Mouse (Mus musculus): ENCODE results near the gene Msl3l2. TPM values are rescaled to one million over a fixed set of nuclear protein-coding genes. Genes with fewer than 3 reads are reported as not detected.

The Msl3l2 gene
- total and polyA plus RNA-seq, 3 experiments = 0.94 to 2.4 (median 1.9) TPM

- no peak overlapping the region for H3K27ac ChIP-seq
- H3K79me2 ChIP-seq (replicated peaks; ENCODE audit: control insufficient read depth, insufficient read depth, low read length) = no peaks in the 10 kb centered on the region
- 98% methylated on average over 1 of the region's 1 CpGs for WGBS
- intact Hi-C loops (cut with DNase I) = no loop called here
- TF ChIP-seq CTCF (IDR thresholded peaks at IDR 0.05) = peak; percentile 15; the same call in 1 of the 2 replicates
- no peak for TF ChIP-seq POLR2A (IDR thresholded peaks at IDR 0.05; ENCODE audit: insufficient read depth, low read depth, low read length)
- TF ChIP-seq EP300 (IDR thresholded peaks at IDR 0.05; ENCODE audit: insufficient read depth, low read depth, low read length) = no peak
- H3K9ac ChIP-seq (ENCODE audit: low read depth, low read length) = no peak overlapping the region
- no peak for DNase-seq
- no peaks in the 10 kb centered on the region for H3K27me3 ChIP-seq (ENCODE audit: control insufficient read depth, insufficient read depth, low read length)
- no peak overlapping the region for H3K4me3 ChIP-seq
- no peaks in the 10 kb centered on the region for H3K36me3 ChIP-seq (ENCODE audit: control insufficient read depth, insufficient read depth, low read length)
- no peaks in the 10 kb centered on the region for H3K4me1 ChIP-seq (ENCODE audit: control insufficient read depth, insufficient read depth, low read length)
Measured at GRCm38 (mm10) chr10:56126972-56127371, 20.3 kb downstream of the Msl3l2 start.

GRCm38 (mm10) chr10:56129642-56130041 lies 22.9 kb downstream of the Msl3l2 start:
- TF ChIP-seq POLR2A (IDR thresholded peaks at IDR 0.05; ENCODE audit: insufficient read depth, low read depth, low read length) (no peak), EP300 (IDR thresholded peaks at IDR 0.05; ENCODE audit: insufficient read depth, low read depth, low read length) (no peak), CTCF (IDR thresholded peaks at IDR 0.05) (no peak)
- H3K4me1 ChIP-seq (ENCODE audit: control insufficient read depth, insufficient read depth, low read length) = no peaks in the 10 kb centered on the region
- H3K27ac ChIP-seq = no peak overlapping the region
- no peak for DNase-seq
- no peaks in the 10 kb centered on the region for H3K27me3 ChIP-seq (ENCODE audit: control insufficient read depth, insufficient read depth, low read length)
- no peaks in the 10 kb centered on the region for H3K36me3 ChIP-seq (ENCODE audit: control insufficient read depth, insufficient read depth, low read length)
- H3K9ac ChIP-seq (ENCODE audit: low read depth, low read length) = no peak overlapping the region
- 84% methylated on average over 2 of the region's 2 CpGs for WGBS
- intact Hi-C loops (cut with DNase I) = no loop called here
- no peaks in the 10 kb centered on the region for H3K79me2 ChIP-seq (replicated peaks; ENCODE audit: control insufficient read depth, insufficient read depth, low read length)
- H3K4me3 ChIP-seq = no peak overlapping the region

- WGBS = 93% methylated on average over 5 of the region's 5 CpGs
- H3K36me3 ChIP-seq (ENCODE audit: control insufficient read depth, insufficient read depth, low read length) = no peaks in the 10 kb centered on the region
- TF ChIP-seq CTCF (IDR thresholded peaks at IDR 0.05) = no peak
- H3K27ac ChIP-seq = no peak overlapping the region
- intact Hi-C loops (cut with DNase I) = no loop called here
- H3K27me3 ChIP-seq (ENCODE audit: control insufficient read depth, insufficient read depth, low read length) = no peaks in the 10 kb centered on the region
- DNase-seq = no peak
- H3K4me3 ChIP-seq = no peak overlapping the region
- H3K9ac ChIP-seq (ENCODE audit: low read depth, low read length) = no peak overlapping the region
- H3K4me1 ChIP-seq (ENCODE audit: control insufficient read depth, insufficient read depth, low read length) = no peaks in the 10 kb centered on the region
- H3K79me2 ChIP-seq (replicated peaks; ENCODE audit: control insufficient read depth, insufficient read depth, low read length) = no peaks in the 10 kb centered on the region
Measured at GRCm38 (mm10) chr10:56137191-56137590, 30.5 kb downstream of the Msl3l2 start.

GRCm38 (mm10) chr10:56148920-56149319 lies 42.2 kb downstream of the Msl3l2 start:
- Histone ChIP-seq H3K36me3 (ENCODE audit: control insufficient read depth, insufficient read depth, low read length) (no peaks in the 10 kb centered on the region), H3K27ac (no peak overlapping the region), H3K27me3 (ENCODE audit: control insufficient read depth, insufficient read depth, low read length) (no peaks in the 10 kb centered on the region), H3K79me2 (replicated peaks; ENCODE audit: control insufficient read depth, insufficient read depth, low read length) (no peaks in the 10 kb centered on the region), H3K9ac (ENCODE audit: low read depth, low read length) (no peak overlapping the region), H3K4me1 (ENCODE audit: control insufficient read depth, insufficient read depth, low read length) (no peaks in the 10 kb centered on the region), H3K4me3 (no peak overlapping the region)
- DNase-seq = no peak
- TF ChIP-seq CTCF (IDR thresholded peaks at IDR 0.05) (no peak), EP300 (IDR thresholded peaks at IDR 0.05; ENCODE audit: insufficient read depth, low read depth, low read length) (no peak), POLR2A (IDR thresholded peaks at IDR 0.05; ENCODE audit: insufficient read depth, low read depth, low read length) (no peak)
- 96% methylated on average over 3 of the region's 3 CpGs for WGBS
- intact Hi-C loops (cut with DNase I) = no loop called here

- WGBS = 89% methylated on average over 3 of the region's 3 CpGs
- H3K27me3 ChIP-seq (ENCODE audit: control insufficient read depth, insufficient read depth, low read length) = no peaks in the 10 kb centered on the region
- no peak for DNase-seq
- TF ChIP-seq POLR2A (IDR thresholded peaks at IDR 0.05; ENCODE audit: insufficient read depth, low read depth, low read length) (no peak), EP300 (IDR thresholded peaks at IDR 0.05; ENCODE audit: insufficient read depth, low read depth, low read length) (no peak), CTCF (IDR thresholded peaks at IDR 0.05) (no peak)
- H3K9ac ChIP-seq (ENCODE audit: low read depth, low read length) = no peak overlapping the region
- no peaks in the 10 kb centered on the region for H3K79me2 ChIP-seq (replicated peaks; ENCODE audit: control insufficient read depth, insufficient read depth, low read length)
- no peaks in the 10 kb centered on the region for H3K4me1 ChIP-seq (ENCODE audit: control insufficient read depth, insufficient read depth, low read length)
- no peak overlapping the region for H3K4me3 ChIP-seq
- no peak overlapping the region for H3K27ac ChIP-seq
- intact Hi-C loops (cut with DNase I) = no loop called here
- no peaks in the 10 kb centered on the region for H3K36me3 ChIP-seq (ENCODE audit: control insufficient read depth, insufficient read depth, low read length)
Measured at GRCm38 (mm10) chr10:56156956-56157355, 50.2 kb downstream of the Msl3l2 start.

- Histone ChIP-seq H3K4me1 (ENCODE audit: control insufficient read depth, insufficient read depth, low read length) (no peaks in the 10 kb centered on the region), H3K27me3 (ENCODE audit: control insufficient read depth, insufficient read depth, low read length) (no peaks in the 10 kb centered on the region), H3K9ac (ENCODE audit: low read depth, low read length) (no peak overlapping the region), H3K36me3 (ENCODE audit: control insufficient read depth, insufficient read depth, low read length) (no peaks in the 10 kb centered on the region), H3K79me2 (replicated peaks; ENCODE audit: control insufficient read depth, insufficient read depth, low read length) (no peaks in the 10 kb centered on the region), H3K27ac (no peak overlapping the region), H3K4me3 (no peak overlapping the region)
- no peak for DNase-seq
- TF ChIP-seq EP300 (IDR thresholded peaks at IDR 0.05; ENCODE audit: insufficient read depth, low read depth, low read length) = no peak
- TF ChIP-seq POLR2A (IDR thresholded peaks at IDR 0.05; ENCODE audit: insufficient read depth, low read depth, low read length) = no peak
- no peak for TF ChIP-seq CTCF (IDR thresholded peaks at IDR 0.05)
- 83% methylated on average over 3 of the region's 3 CpGs for WGBS
- intact Hi-C loops (cut with DNase I) = no loop called here
Measured at GRCm38 (mm10) chr10:56158207-56158606, 51.5 kb downstream of the Msl3l2 start.

Measured in heart, adult 2 months (tissue).